Mouse (Mus musculus): ENCODE measurements around the gene Luzp4. TPM values are rescaled to one million over a fixed set of nuclear protein-coding genes. Genes with fewer than 3 reads are reported as not detected.

Gene Luzp4
- total RNA-seq (2023): not detected

GRCm38 (mm10) chrX:148857340-148857739, at the start of gene Luzp4:
Gene Luzp4 (plus strand): TSS chrX:148857640.

Other genes starting within 250 kb of the Luzp4 start
- not detected for gene Gm8334, start 242.5 kb upstream of the Luzp4 start, total RNA-seq (2023)
- gene Gm15127, start 194.0 kb upstream of the Luzp4 start, total RNA-seq (2023): not detected
- not detected for gene Ott, start 216.6 kb downstream of the Luzp4 start, total RNA-seq (2023)

All from B cell, adult 67 days (primary cell).